Mouse (Mus musculus): ENCODE measurements around the gene Chp1.
"Not testable (repeated sequence)": the region's sequence is repeated elsewhere in the genome, so short reads cannot be mapped to it uniquely, and the experiment has no call there.

The Chp1 gene

GRCm38 (mm10) chr2:119565284-119565683 lies 17.8 kb downstream of the Chp1 start:
- no peak for DNase-seq (ENCODE audit: low spot score in 2 of 2)

- DNase-seq (ENCODE audit: low spot score in 2 of 2), result no peak
These were observed 18.8 kb downstream of the Chp1 start for GRCm38 (mm10) chr2:119566182-119566855.

GRCm38 (mm10) chr2:119572471-119572870 lies 25.0 kb downstream of the Chp1 start:
- DNase-seq (ENCODE audit: low spot score in 2 of 2), result no peak

- DNase-seq (ENCODE audit: low spot score in 2 of 2), result no peak
These were observed 34.1 kb downstream of the Chp1 start for GRCm38 (mm10) chr2:119581571-119581970.

GRCm38 (mm10) chr2:119583439-119583838 lies 35.9 kb downstream of the Chp1 start:
- no peak for DNase-seq (ENCODE audit: low spot score in 2 of 2)

GRCm38 (mm10) chr2:119584282-119584681 lies 36.8 kb downstream of the Chp1 start:
- no peak for DNase-seq (ENCODE audit: low spot score in 2 of 2)

- peak; percentile 59 to 66 for DNase-seq (ENCODE audit: low spot score in 2 of 2)
These were observed 39.9 kb downstream of the Chp1 start for GRCm38 (mm10) chr2:119587383-119587782.

GRCm38 (mm10) chr2:119591247-119591646 lies 43.8 kb downstream of the Chp1 start:
- no peak for DNase-seq (ENCODE audit: low spot score in 2 of 2)

- no peak for DNase-seq (ENCODE audit: low spot score in 2 of 2)
These were observed 46.2 kb downstream of the Chp1 start for GRCm38 (mm10) chr2:119593765-119594112.

GRCm38 (mm10) chr2:119594113-119594981 lies 46.9 kb downstream of the Chp1 start:
- peak; percentile 92 to 95 for DNase-seq (ENCODE audit: low spot score in 2 of 2)

- no peak for DNase-seq (ENCODE audit: low spot score in 2 of 2)
These were observed 47.8 kb downstream of the Chp1 start for GRCm38 (mm10) chr2:119595308-119595707.

- DNase-seq (ENCODE audit: low spot score in 2 of 2), result no peak
These were observed 49.4 kb downstream of the Chp1 start for GRCm38 (mm10) chr2:119596781-119597330.

GRCm38 (mm10) chr2:119601027-119601426 lies 53.5 kb downstream of the Chp1 start:
- DNase-seq (ENCODE audit: low spot score in 2 of 2), result no peak

GRCm38 (mm10) chr2:119601575-119601974 lies 54.1 kb downstream of the Chp1 start:
- not testable (repeated sequence) for DNase-seq (ENCODE audit: low spot score in 2 of 2)

GRCm38 (mm10) chr2:119602488-119602887 lies 55.0 kb downstream of the Chp1 start:
- DNase-seq (ENCODE audit: low spot score in 2 of 2), result no peak

GRCm38 (mm10) chr2:119603909-119604308 lies 56.4 kb downstream of the Chp1 start:
- no peak for DNase-seq (ENCODE audit: low spot score in 2 of 2)

- DNase-seq (ENCODE audit: low spot score in 2 of 2), result peak in 1 of 2 experiments; percentile 43
These were observed 58.0 kb downstream of the Chp1 start for GRCm38 (mm10) chr2:119605361-119605973.

GRCm38 (mm10) chr2:119607023-119607422 lies 59.5 kb downstream of the Chp1 start:
- DNase-seq (ENCODE audit: low spot score in 2 of 2), result peak in 1 of 2 experiments; percentile 14

- peak; percentile 31 to 43 for DNase-seq (ENCODE audit: low spot score in 2 of 2)
These were observed 70.3 kb downstream of the Chp1 start for GRCm38 (mm10) chr2:119617841-119618198.

GRCm38 (mm10) chr2:119618199-119618982 lies 70.9 kb downstream of the Chp1 start, which contains the start of the genes Nusap1 and Oip5:
Gene Nusap1, plus strand, starts transcription at chr2:119618298.
Gene Oip5, minus strand, starts transcription at chr2:119618469.
- peak; percentile 95 to 97 for DNase-seq (ENCODE audit: low spot score in 2 of 2)

- not testable (repeated sequence) for DNase-seq (ENCODE audit: low spot score in 2 of 2)
These were observed 71.5 kb downstream of the Chp1 start for GRCm38 (mm10) chr2:119619002-119619401.
